Mouse (Mus musculus): ENCODE data around the gene Kctd3.

Gene Kctd3

GRCm38 (mm10) chr1:189006826-189007225 lies 815 bp downstream of the Kctd3 start:
- DNase-seq: no peak

- DNase-seq: no peak
Measured at GRCm38 (mm10) chr1:189006267-189006666, 1.4 kb downstream of the Kctd3 start.

GRCm38 (mm10) chr1:189004774-189005173 lies 2.9 kb downstream of the Kctd3 start:
- DNase-seq: no peak

- DNase-seq: no peak
Measured at GRCm38 (mm10) chr1:189001815-189002214, 5.8 kb downstream of the Kctd3 start.

- no peak for DNase-seq
Measured at GRCm38 (mm10) chr1:188999981-189000380, 7.7 kb downstream of the Kctd3 start.

GRCm38 (mm10) chr1:188997921-188998320 lies 9.7 kb downstream of the Kctd3 start:
- DNase-seq: no peak

- no peak for DNase-seq
Measured at GRCm38 (mm10) chr1:188993218-188993617, 14.4 kb downstream of the Kctd3 start.

GRCm38 (mm10) chr1:188980050-188980449 lies 27.6 kb downstream of the Kctd3 start:
- peak; percentile 44 to 49 for DNase-seq

GRCm38 (mm10) chr1:188973926-188974325 lies 33.7 kb downstream of the Kctd3 start:
- DNase-seq: no peak

GRCm38 (mm10) chr1:188973078-188973477 lies 34.6 kb downstream of the Kctd3 start:
- no peak for DNase-seq

GRCm38 (mm10) chr1:188952501-188952900 lies 55.1 kb downstream of the Kctd3 start:
- no peak for DNase-seq

- no peak for DNase-seq
Measured at GRCm38 (mm10) chr1:188951091-188951490, 56.5 kb downstream of the Kctd3 start.

- peak in 1 of 2 experiments; percentile 7 for DNase-seq
Measured at GRCm38 (mm10) chr1:188948276-188948675, 59.4 kb downstream of the Kctd3 start.

GRCm38 (mm10) chr1:188947794-188948193 lies 59.8 kb downstream of the Kctd3 start:
- DNase-seq: peak; percentile 33 to 37

- no peak for DNase-seq
Measured at GRCm38 (mm10) chr1:188946849-188947248, 60.8 kb downstream of the Kctd3 start.

- peak; percentile 7 to 24 for DNase-seq
Measured at GRCm38 (mm10) chr1:188945326-188945725, 62.3 kb downstream of the Kctd3 start.

- DNase-seq: no peak
Measured at GRCm38 (mm10) chr1:188937246-188937780, 70.3 kb downstream of the Kctd3 start.

Data from thymus, postnatal 36 days (tissue).